Mouse (Mus musculus) ES-E14 (cell line): ENCODE measurements at regions not wholly inside any gene's neighbourhood (a gene's known extent, or its start where the extent isn't known, plus 50 kb on each side); places are given as distances from the start of the nearest gene placed in this dataset.

Source experiments
- DNase-seq: peaks from one replicate; pipeline ENCODE4 v3.0.0-alpha.2; 2013; ENCODE audit warnings: low read depth, low spot score
- H3K27ac ChIP-seq: 2 replicates; pipeline ENCODE4 v1.5.1; 2012; ENCODE audit warnings: low read depth, mild to moderate bottlenecking, low read length, moderate library complexity, mixed read lengths; ENCODE audit not compliant: poor library complexity, insufficient read depth, severe bottlenecking
- H3K36me3 ChIP-seq: 2 replicates; pipeline ENCODE4 v1.6.1; 2012; ENCODE audit warnings: mild to moderate bottlenecking, low read length, moderate library complexity, mixed read lengths; ENCODE audit not compliant: control insufficient read depth, poor library complexity, insufficient read depth, severe bottlenecking
- H3K4me1 ChIP-seq, 2 experiments: fragments of 150-350 bp in 1 of 2; sonication (generic) in 1 of 2; 2 replicates each; pipeline ENCODE4 v1.6.1; 2012; ENCODE audit warnings: low read length in 2 of 2, mild to moderate bottlenecking in 1 of 2, mixed read lengths in 1 of 2; ENCODE audit not compliant: control insufficient read depth in 2 of 2, insufficient read depth in 2 of 2, poor library complexity in 1 of 2
- H3K4me3 ChIP-seq, 2 experiments: fragments of 150-350 bp in 1 of 2; sonication (generic) in 1 of 2; 2 replicates each; pipeline ENCODE4 v1.5.1; 2012; ENCODE audit warnings: low read length in 2 of 2, low read depth in 1 of 2, mild to moderate bottlenecking in 1 of 2, mixed read lengths in 1 of 2; ENCODE audit not compliant: insufficient read depth in 1 of 2, poor library complexity in 1 of 2, severe bottlenecking in 1 of 2
- H3K9ac ChIP-seq: 2 replicates; pipeline ENCODE4 v1.6.1; 2012; ENCODE audit warnings: low read depth, mild to moderate bottlenecking, low read length, mixed read lengths; ENCODE audit not compliant: poor library complexity, insufficient read depth, severe bottlenecking
- H3K9me3 ChIP-seq: fragments of 150-350 bp; sonication (generic); 2 replicates; pipeline ENCODE4 v1.6.1; 2012; ENCODE audit warnings: low read depth, mild to moderate bottlenecking, low read length; ENCODE audit not compliant: control insufficient read depth, insufficient read depth
- CHD2 ChIP-seq: IDR thresholded peaks from 2 replicates; pipeline ENCODE4 v1.6.1; 2014; ENCODE audit warnings: mild to moderate bottlenecking, low read depth, low read length, inconsistent platforms
- HCFC1 ChIP-seq: IDR thresholded peaks from 2 replicates; pipeline ENCODE4 v1.6.1; 2012; ENCODE audit warnings: low read length, inconsistent platforms, borderline replicate concordance; ENCODE audit not compliant: insufficient read depth
- MAFK ChIP-seq: IDR thresholded peaks from 2 replicates; pipeline ENCODE4 v1.6.1; 2014; ENCODE audit warnings: mild to moderate bottlenecking, low read depth, low read length, inconsistent platforms; ENCODE audit not compliant: insufficient read depth
- ZC3H11A ChIP-seq: IDR thresholded peaks from 2 replicates; pipeline ENCODE4 v1.6.1; 2012; ENCODE audit warnings: low read depth, mild to moderate bottlenecking, inconsistent platforms, low read length, borderline replicate concordance
- ZNF384 ChIP-seq: IDR thresholded peaks from 2 replicates; pipeline ENCODE4 v1.6.1; 2012; ENCODE audit warnings: low read depth, low read length, inconsistent platforms
- in situ Hi-C, 2 experiments: fragments of 600-800 bp; cut with MboI; formaldehyde crosslinking; loops; one replicate each; pipeline ENCODE4 v1.15.1; 2025; ENCODE audit warnings: low sequenced_read_pairs in 2 of 2, inconsistent platforms in 1 of 2; ENCODE audit not compliant: unreplicated experiment in 2 of 2

DNA sequence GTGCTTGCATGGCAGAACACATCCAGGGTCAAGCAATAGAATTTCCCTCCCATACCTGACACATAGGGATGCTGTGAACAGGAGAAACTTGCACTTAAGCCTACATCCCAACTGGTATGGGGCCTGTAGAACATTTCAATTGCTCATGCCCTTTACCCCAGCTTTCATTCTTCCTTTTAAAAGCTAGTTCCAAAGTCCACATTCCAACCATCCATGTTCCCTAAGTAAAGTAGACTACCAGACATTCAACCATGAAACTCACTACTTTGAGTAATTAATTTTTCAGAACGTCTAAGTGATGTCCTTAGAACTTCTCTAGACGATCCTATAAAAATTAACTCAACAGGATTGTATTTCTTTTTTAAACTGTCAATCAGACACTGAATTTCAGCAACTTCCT, 621.9 kb downstream of the Hs3st4 start:
- no peak for DNase-seq
- Histone ChIP-seq H3K4me1 (peaks cover 4 to 5% of the 10 kb centered on the region in 2 experiments; a peak in 2 of 4 replicates), H3K36me3 (no peaks in the 10 kb centered on the region), H3K4me3 (no peak overlapping the region), H3K9ac (no peak overlapping the region), H3K27ac (no peak overlapping the region), H3K9me3 (no peaks in the 10 kb centered on the region)
- TF ChIP-seq CHD2 = no peak
- no peak for TF ChIP-seq HCFC1
- no peak for TF ChIP-seq ZC3H11A
- TF ChIP-seq MAFK = no peak
- TF ChIP-seq ZNF384 = no peak
- in situ Hi-C loops = no loop called here

DNA sequence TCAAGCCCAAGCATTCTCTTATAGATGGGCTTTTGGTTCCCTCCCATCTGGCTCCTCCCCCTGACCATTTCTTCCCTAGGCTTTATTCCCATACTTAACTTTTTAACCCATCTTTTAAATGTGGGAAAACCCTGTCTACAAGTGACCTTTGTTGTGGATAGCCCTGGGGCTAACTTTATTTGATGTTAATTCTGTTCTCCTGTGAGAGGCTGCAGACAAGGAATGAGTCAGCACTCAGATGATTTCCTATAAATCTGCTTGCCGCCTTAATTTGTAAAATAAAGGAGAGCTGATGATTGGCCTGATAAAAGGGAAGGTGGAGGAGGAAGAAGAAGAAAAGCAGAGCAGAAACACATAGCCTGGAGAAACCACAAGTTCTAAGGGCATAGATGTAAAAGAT, 623.3 kb downstream of the Hs3st4 start:
- H3K4me1 ChIP-seq = peaks cover 4 to 5% of the 10 kb centered on the region in 2 experiments; a peak in 2 of 4 replicates
- no peaks in the 10 kb centered on the region for H3K36me3 ChIP-seq
- H3K4me3 ChIP-seq = no peak overlapping the region
- in situ Hi-C loops = no loop called here
- no peak overlapping the region for H3K9ac ChIP-seq
- H3K27ac ChIP-seq = no peak overlapping the region
- peak; percentile 67 for TF ChIP-seq MAFK
- no peak for TF ChIP-seq CHD2
- no peak for TF ChIP-seq HCFC1
- TF ChIP-seq ZC3H11A = no peak
- no peak for TF ChIP-seq ZNF384
- H3K9me3 ChIP-seq = no peaks in the 10 kb centered on the region
- peak; percentile 41 for DNase-seq

DNA sequence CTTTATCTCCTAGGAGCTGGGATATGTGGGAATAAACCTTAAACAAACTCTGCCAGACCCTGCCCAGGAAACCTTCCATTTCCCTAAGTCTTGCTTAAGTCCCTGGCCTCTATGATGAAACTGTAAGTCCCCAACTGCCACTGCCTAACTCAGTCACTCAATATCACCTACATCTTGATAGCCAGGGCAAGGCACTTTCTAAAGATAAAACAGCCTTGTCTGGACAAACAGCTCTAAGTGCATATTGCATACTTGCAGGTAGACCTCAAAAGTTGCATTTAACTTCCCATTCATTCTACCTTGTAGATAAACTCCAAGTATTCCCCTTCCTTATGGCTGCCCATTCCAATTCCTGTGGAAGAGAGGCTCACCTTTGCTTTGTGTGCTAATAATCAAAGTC, 624.4 kb downstream of the Hs3st4 start:
- Histone ChIP-seq H3K4me1 (peaks cover 4 to 5% of the 10 kb centered on the region in 2 experiments; a peak in 2 of 4 replicates), H3K4me3 (no peak overlapping the region), H3K9ac (no peak overlapping the region), H3K36me3 (no peaks in the 10 kb centered on the region), H3K27ac (no peak overlapping the region), H3K9me3 (no peaks in the 10 kb centered on the region)
- TF ChIP-seq ZC3H11A (no peak), MAFK (no peak), HCFC1 (no peak), ZNF384 (no peak), CHD2 (no peak)
- in situ Hi-C loops = no loop called here
- no peak for DNase-seq

DNA sequence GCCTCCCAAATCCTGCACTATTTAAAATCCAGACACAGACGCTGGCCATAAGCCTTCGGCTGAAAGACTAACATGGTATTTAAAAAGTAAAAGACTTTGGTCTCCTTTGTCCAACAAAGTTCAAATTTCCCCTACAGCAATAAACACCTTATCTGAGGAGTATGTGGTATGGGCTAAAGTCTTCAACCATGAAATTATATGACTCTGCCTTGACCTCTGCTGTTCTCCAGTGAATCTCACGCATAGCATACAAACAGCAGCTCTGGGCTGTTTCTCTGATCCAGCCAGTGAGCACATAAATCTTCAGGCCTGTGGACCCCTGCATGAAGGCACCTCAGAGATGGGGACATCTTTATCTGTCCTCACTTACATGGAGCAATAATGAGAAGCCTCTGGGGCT, 627.8 kb downstream of the Hs3st4 start:
- H3K9me3 ChIP-seq = no peaks in the 10 kb centered on the region
- H3K9ac ChIP-seq = no peak overlapping the region
- TF ChIP-seq CHD2 (no peak), ZC3H11A (no peak), MAFK (no peak), HCFC1 (no peak), ZNF384 (no peak)
- DNase-seq = no peak
- H3K27ac ChIP-seq = no peak overlapping the region
- no peaks in the 10 kb centered on the region for H3K36me3 ChIP-seq
- in situ Hi-C loops = no loop called here
- peaks cover 3 to 5% of the 10 kb centered on the region in 2 experiments; a peak in 2 of 4 replicates for H3K4me1 ChIP-seq
- no peak overlapping the region for H3K4me3 ChIP-seq

DNA sequence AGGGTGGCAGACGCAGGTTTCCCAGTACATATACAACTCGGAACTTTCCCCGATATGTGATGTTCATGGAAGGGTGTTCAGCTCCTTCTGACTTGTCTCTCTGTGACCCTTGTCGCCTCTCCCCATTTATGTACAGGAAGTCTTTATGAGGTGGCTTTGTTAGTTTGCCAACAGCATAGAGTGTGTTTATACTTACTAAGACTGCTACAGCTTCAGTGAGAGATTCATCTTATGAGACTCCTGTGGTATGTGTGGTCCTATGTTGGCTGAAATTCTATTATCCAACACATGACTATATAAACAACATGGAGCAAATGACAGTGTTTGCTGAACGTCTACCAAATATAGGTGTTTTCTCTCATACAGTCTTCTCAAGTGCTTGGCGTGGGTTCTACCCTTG, 664.5 kb downstream of the Hs3st4 start:
- Histone ChIP-seq H3K9ac (no peak overlapping the region), H3K4me1 (no peaks in the 10 kb centered on the region), H3K9me3 (no peaks in the 10 kb centered on the region), H3K4me3 (no peak overlapping the region), H3K27ac (no peak overlapping the region), H3K36me3 (no peaks in the 10 kb centered on the region)
- TF ChIP-seq MAFK = no peak
- TF ChIP-seq ZC3H11A = no peak
- TF ChIP-seq CHD2 = no peak
- TF ChIP-seq ZNF384 = no peak
- TF ChIP-seq HCFC1 = no peak
- no peak for DNase-seq
- in situ Hi-C loops = no loop called here
